Mouse (Mus musculus) spleen, postnatal 36 days (tissue): Measurements from ENCODE around the gene D1Ertd622e.

ENCODE experiments used
- DNase-seq, 2 experiments: peaks; one replicate each; pipeline ENCODE4 v3.0.0; 2022; ENCODE audit warnings: low spot score in 2 of 2, mixed read lengths in 1 of 2

D1Ertd622e gene

GRCm38 (mm10) chr1:97634104-97634503, 27.8 kb downstream of the D1Ertd622e start:
- no peak for DNase-seq

- no peak for DNase-seq
These were observed 29.2 kb downstream of the D1Ertd622e start for GRCm38 (mm10) chr1:97632545-97633256.

GRCm38 (mm10) chr1:97631843-97632470, 29.9 kb downstream of the D1Ertd622e start:
- DNase-seq, result no peak

- no peak for DNase-seq
These were observed 31.7 kb downstream of the D1Ertd622e start for GRCm38 (mm10) chr1:97630146-97630545.

GRCm38 (mm10) chr1:97628859-97629258, 33.0 kb downstream of the D1Ertd622e start:
- no peak for DNase-seq

GRCm38 (mm10) chr1:97628016-97628415, 33.9 kb downstream of the D1Ertd622e start:
- no peak for DNase-seq

GRCm38 (mm10) chr1:97625427-97625826, 36.4 kb downstream of the D1Ertd622e start:
- no peak for DNase-seq

GRCm38 (mm10) chr1:97624386-97624785, 37.5 kb downstream of the D1Ertd622e start:
- no peak for DNase-seq

- DNase-seq, result no peak
These were observed 38.5 kb downstream of the D1Ertd622e start for GRCm38 (mm10) chr1:97623214-97623856.

GRCm38 (mm10) chr1:97622574-97623208, 39.2 kb downstream of the D1Ertd622e start:
- DNase-seq, result no peak

GRCm38 (mm10) chr1:97619621-97620320, 42.1 kb downstream of the D1Ertd622e start:
- DNase-seq, result no peak

GRCm38 (mm10) chr1:97615525-97615924, 46.3 kb downstream of the D1Ertd622e start:
- DNase-seq, result no peak

GRCm38 (mm10) chr1:97614531-97615462, 47.1 kb downstream of the D1Ertd622e start:
- DNase-seq, result no peak

- no peak for DNase-seq
These were observed 50.1 kb downstream of the D1Ertd622e start for GRCm38 (mm10) chr1:97611747-97612146.

- no peak for DNase-seq
These were observed 58.5 kb downstream of the D1Ertd622e start for GRCm38 (mm10) chr1:97603361-97603760.

GRCm38 (mm10) chr1:97600371-97600770, 61.5 kb downstream of the D1Ertd622e start:
- no peak for DNase-seq

- DNase-seq, result no peak
These were observed 62.8 kb downstream of the D1Ertd622e start for GRCm38 (mm10) chr1:97599101-97599500.

GRCm38 (mm10) chr1:97588561-97588960, 73.3 kb downstream of the D1Ertd622e start:
- no peak for DNase-seq

- no peak for DNase-seq
These were observed 76.8 kb downstream of the D1Ertd622e start for GRCm38 (mm10) chr1:97585106-97585505.

- DNase-seq, result no peak
These were observed 77.7 kb downstream of the D1Ertd622e start for GRCm38 (mm10) chr1:97584171-97584570.

GRCm38 (mm10) chr1:97583085-97583484, 78.8 kb downstream of the D1Ertd622e start:
- no peak for DNase-seq
